ENCODE assay signal across 9 mouse cellular contexts in genomic region chr12:112184390-112184789, GRCm38 (mm10). TPM values are rescaled to one million over a fixed set of nuclear protein-coding genes. Genes with fewer than 3 reads are reported as not detected.
DNase-seq lines count a peak whose midpoint lies in the region; ATAC-seq and TF ChIP-seq lines count a peak whose summit lies in the region.
"Had no signal": no experiment of that assay in that cellular context is flagged by ENCODE, and none has a peak within 500 bp of the region (broad histone marks: within the 10 kb centered on the region; RNA-seq: fewer than 3 reads in every experiment).

No protein-coding gene starts in this region.

- peaks cover 55% of the 10 kb centered on the region for H3K4me1 ChIP-seq in E14TG2a.4 (replicated peaks; ENCODE audit: low read depth, low read length)
- H3K4me1 ChIP-seq in brown adipose tissue, adult 24 weeks (ENCODE audit: control insufficient read depth, insufficient read depth, insufficient read length, low read length), result peaks cover 41% of the 10 kb centered on the region
- H3K4me1 ChIP-seq in heart, adult 2 months (ENCODE audit: control insufficient read depth, insufficient read depth, low read length), result peaks cover 30% of the 10 kb centered on the region
- H3K4me1 ChIP-seq in kidney, embryonic 14.5 days (ENCODE audit: control insufficient read depth, insufficient read depth, low read length), result peaks cover 16% of the 10 kb centered on the region
- H3K4me1 ChIP-seq in lung, embryonic 16.5 days (replicated peaks; ENCODE audit: control insufficient read depth, insufficient read depth, low read length), result peaks cover 3% of the 10 kb centered on the region; the same call in 1 of the 2 replicates

- H3K36me3 ChIP-seq in E14TG2a.4 (ENCODE audit: insufficient read depth, low read length), result peaks cover 3% of the 10 kb centered on the region; the same call in 1 of the 2 replicates
- H3K36me3 ChIP-seq in heart, adult 2 months (ENCODE audit: control insufficient read depth, insufficient read depth, low read length), result no peaks in the 10 kb centered on the region
- no peaks in the 10 kb centered on the region for H3K36me3 ChIP-seq in kidney, embryonic 14.5 days (ENCODE audit: control insufficient read depth, insufficient read depth, low read length)
- H3K36me3 ChIP-seq in lung, embryonic 16.5 days (ENCODE audit: control insufficient read depth, insufficient read depth, low read length), result no peaks in the 10 kb centered on the region

- H3K9ac ChIP-seq in heart, adult 2 months (ENCODE audit: low read depth, low read length), result 0 out of 2 replicates have a peak overlapping the region, but pooled peaks have one; percentile 20
- peak overlapping the region; percentile 28 for H3K9ac ChIP-seq in kidney, embryonic 14.5 days (ENCODE audit: low read depth, low read length)
- peak overlapping the region; percentile 43; the same call in 1 of the 2 replicates for H3K9ac ChIP-seq in lung, embryonic 16.5 days (ENCODE audit: low read length)

- intact Hi-C loops in heart, adult 2 months (cut with DNase I), result loop anchor here (1.0 kb wide), 1 partner anchor 37 kb away; no protein-coding TSS in a partner anchor

- 0 out of 2 replicates have a peak overlapping the region, but pooled peaks have one; percentile 4 for H3K4me3 ChIP-seq in E14TG2a.4 (replicated peaks; ENCODE audit: low read length)
- H3K4me3 ChIP-seq in brown adipose tissue, adult 24 weeks (ENCODE audit: insufficient read depth, low read depth, low read length), result peak overlapping the region; percentile 9; the same call in 1 of the 2 replicates
- H3K4me3 ChIP-seq in heart, adult 2 months, result no peak overlapping the region
- no peak overlapping the region for H3K4me3 ChIP-seq in kidney, embryonic 14.5 days (ENCODE audit: low read length)
- H3K4me3 ChIP-seq in lung, embryonic 16.5 days (ENCODE audit: low read length), result no peak overlapping the region
- H3K4me3 ChIP-seq: megakaryocyte, embryonic 14.5 days had no signal

- H3K4me2 ChIP-seq in kidney, embryonic 14.5 days (replicated peaks; ENCODE audit: low read depth, low read length), result no peak overlapping the region
- H3K4me2 ChIP-seq in lung, embryonic 16.5 days (ENCODE audit: low read depth, low read length), result no peak overlapping the region

- no peak for TF ChIP-seq CTCF in E14TG2a.4 (conservative IDR thresholded peaks at IDR 0.05; ENCODE audit: low read length)
- peak; percentile 49 for TF ChIP-seq CTCF in heart, adult 2 months (IDR thresholded peaks at IDR 0.05)

- H3K79me2 ChIP-seq in heart, adult 2 months (replicated peaks; ENCODE audit: control insufficient read depth, insufficient read depth, low read length), result no peaks in the 10 kb centered on the region

- TF ChIP-seq POLR2A in heart, adult 2 months (IDR thresholded peaks at IDR 0.05; ENCODE audit: insufficient read depth, low read depth, low read length), result peak; percentile 64

- ATAC-seq in kidney, embryonic 14.5 days (ENCODE audit: low FRiP score, low TSS enrichment), result peak; percentile 33; the same call in 1 of the 2 replicates
- peak; percentile 88 for ATAC-seq in lung, embryonic 16.5 days (ENCODE audit: low read depth)
- no peak for ATAC-seq in megakaryocyte, adult 5-6 weeks (ENCODE audit: poor library complexity, severe bottlenecking)

- peak; percentile 80 to 87 for DNase-seq in heart, adult 2 months
- DNase-seq in spleen, adult 18-20 months, result no peak
- DNase-seq in left cerebral cortex, adult 8-10 months (ENCODE audit: low spot score in 2 of 2), result no peak

- TF ChIP-seq EP300 in heart, adult 2 months (IDR thresholded peaks at IDR 0.05; ENCODE audit: insufficient read depth, low read depth, low read length), result peak; percentile 95

- WGBS in heart, adult 2 months, result 35% methylated on average over 3 of the region's 3 CpGs
- WGBS in kidney, embryonic 14.5 days, result 34% methylated on average over 3 of the region's 3 CpGs
- WGBS in lung, embryonic 16.5 days, result 26% methylated on average over 3 of the region's 3 CpGs

- no peaks in the 10 kb centered on the region for H3K9me3 ChIP-seq in E14TG2a.4 (ENCODE audit: low read length)
- H3K9me3 ChIP-seq in kidney, embryonic 14.5 days (ENCODE audit: control insufficient read depth, low read length), result no peaks in the 10 kb centered on the region
- H3K9me3 ChIP-seq in lung, embryonic 16.5 days (ENCODE audit: control insufficient read depth, low read length), result no peaks in the 10 kb centered on the region
- H3K9me3 ChIP-seq: megakaryocyte, embryonic 14.5 days had no signal

- peaks cover 16% of the 10 kb centered on the region for H3K27me3 ChIP-seq in E14TG2a.4 (ENCODE audit: insufficient read depth, low read length)
- H3K27me3 ChIP-seq in heart, adult 2 months (ENCODE audit: control insufficient read depth, insufficient read depth, low read length), result no peaks in the 10 kb centered on the region
- H3K27me3 ChIP-seq in kidney, embryonic 14.5 days (ENCODE audit: control insufficient read depth, insufficient read depth, low read length), result 0 out of 2 replicates have a peak, but pooled peaks cover 2% of the 10 kb centered on the region
- H3K27me3 ChIP-seq in lung, embryonic 16.5 days (ENCODE audit: control insufficient read depth, insufficient read depth, low read depth, low read length), result no peaks in the 10 kb centered on the region

- H3K27ac ChIP-seq in brown adipose tissue, adult 24 weeks (replicated peaks; ENCODE audit: low read depth, low read length), result peak overlapping the region; percentile 95
- peak overlapping the region; percentile 91 for H3K27ac ChIP-seq in heart, adult 2 months
- peak overlapping the region; percentile 55; the same call in 1 of the 2 replicates for H3K27ac ChIP-seq in kidney, embryonic 14.5 days (ENCODE audit: low read depth, low read length)
- H3K27ac ChIP-seq in lung, embryonic 16.5 days (ENCODE audit: low read length), result peak overlapping the region; percentile 82

RNA-seq across cellular contexts. Expression of gene Kif26a, which starts 38.4 kb away (rescaled TPM):
- 1.9 and 3.2 TPM in 2 replicates for polyA plus RNA-seq in brown adipose tissue, adult 24 weeks (2012; ENCODE audit: insufficient read depth, insufficient read length, missing spikeins)
- 10 to 100 TPM; 10.7 to 12.0 TPM for total RNA-seq in heart, adult 2 months (2021)
- polyA plus RNA-seq in heart, adult 2 months (2012; rRNA removed), result 7.3 and 8.2 TPM in 2 replicates
- 2.2 and 3.8 TPM in 2 replicates for polyA plus RNA-seq in kidney, embryonic 14.5 days (2014; fragmentation: Nextera tagmentation; extraction: Ambion mirVana)
- 3.0 and 3.1 TPM in 2 replicates for polyA plus RNA-seq in lung, embryonic 16.5 days (2015; fragmentation: Nextera tagmentation; extraction: Ambion mirVana)
- total RNA-seq in megakaryocyte, adult 5-6 weeks (2015), result not detected in 2 replicates
- total RNA-seq in megakaryocyte, adult 5-6 weeks (2017), result not detected in 2 replicates
- 1 to 10 TPM; 4.8 to 5.7 (median 5.1) TPM for total RNA-seq in left cerebral cortex, adult 8-10 months (2022)

Comparison
In these comparisons a context has a peak if more than half of its experiments do, and no peak if none do; other contexts are left out.
1. H3K4me3 ChIP-seq: peak in E14TG2a.4 (single experiment) and brown adipose tissue, adult 24 weeks (single experiment); none in heart, adult 2 months (single experiment), kidney, embryonic 14.5 days (single experiment) and lung, embryonic 16.5 days (single experiment).
2. DNase-seq: peak in heart, adult 2 months (2 of 2); none in spleen, adult 18-20 months (0 of 2) and left cerebral cortex, adult 8-10 months (0 of 2).
3. Peak in every context shown above with its lines, with median percentiles within 50 percentile points of each other: H3K27ac ChIP-seq and H3K9ac ChIP-seq.